ENCODE assay signal across 13 mouse cellular contexts in genomic region chr19:21883053-21883452, GRCm38 (mm10).
A peak's percentile ranks its signal among the peaks of the same experiment; 100 is the strongest.
DNase-seq lines count a peak whose midpoint lies in the region; ATAC-seq lines count a peak whose summit lies in the region.
"Had no signal": no experiment of that assay in that cellular context is flagged by ENCODE, and none has a peak within 500 bp of the region (broad histone marks: within the 10 kb centered on the region; RNA-seq: fewer than 3 reads in every experiment).

No protein-coding gene starts in this region.

- intact Hi-C loops in heart, postnatal 14 days (cut with DNase I) = loop anchor here (2.0 kb wide), 1 partner anchor 30 kb away; no protein-coding TSS in a partner anchor

- no peaks in the 10 kb centered on the region for H3K27me3 ChIP-seq in heart, embryonic 13.5 days (replicated peaks)
- H3K27me3 ChIP-seq in lung, embryonic 15.5 days = no peaks in the 10 kb centered on the region
- H3K27me3 ChIP-seq in limb, embryonic 15.5 days = no peaks in the 10 kb centered on the region

- ATAC-seq in heart, embryonic 13.5 days (ENCODE audit: extremely low read depth, insufficient number of reproducible peaks, low FRiP score, low TSS enrichment) = no peak
- ATAC-seq in lung, embryonic 15.5 days (ENCODE audit: borderline replicate concordance, extremely low read depth, low FRiP score, low TSS enrichment) = no peak
- ATAC-seq in limb, embryonic 15.5 days (ENCODE audit: insufficient number of reproducible peaks, low FRiP score, low TSS enrichment, low read depth) = no peak
- no peak for ATAC-seq in CD4-positive, CD25-positive, alpha-beta regulatory T cell, adult 4 months

- H3K4me3 ChIP-seq in heart, embryonic 13.5 days = no peak overlapping the region
- no peak overlapping the region for H3K4me3 ChIP-seq in lung, embryonic 15.5 days
- no peak overlapping the region for H3K4me3 ChIP-seq in brown adipose tissue, adult 24 weeks (ENCODE audit: insufficient read depth, low read depth, low read length)
- no peak overlapping the region for H3K4me3 ChIP-seq in limb, embryonic 15.5 days

- DNase-seq in heart, postnatal 14 days = no peak
- no peak for DNase-seq in lung, postnatal 36 days
- DNase-seq: adrenal gland, postnatal 14 days; layer of hippocampus, postnatal 36 days; right cerebral cortex, adult 18-20 months; thymus, postnatal 14 days had no signal

- no peak overlapping the region for H3K9ac ChIP-seq in heart, embryonic 13.5 days
- no peak overlapping the region for H3K9ac ChIP-seq in lung, embryonic 15.5 days
- H3K9ac ChIP-seq in limb, embryonic 15.5 days = no peak overlapping the region
- H3K9ac ChIP-seq: hindbrain, embryonic 14.5 days; liver, embryonic 14.5 days had no signal

- H3K36me3 ChIP-seq in heart, embryonic 13.5 days = no peaks in the 10 kb centered on the region
- H3K36me3 ChIP-seq in lung, embryonic 15.5 days = no peaks in the 10 kb centered on the region
- H3K36me3 ChIP-seq in limb, embryonic 15.5 days = no peaks in the 10 kb centered on the region

- H3K27ac ChIP-seq in heart, embryonic 13.5 days (replicated peaks) = peak overlapping the region; percentile 96
- peak overlapping the region; percentile 68 for H3K27ac ChIP-seq in lung, embryonic 15.5 days
- H3K27ac ChIP-seq in brown adipose tissue, adult 24 weeks (replicated peaks; ENCODE audit: low read depth, low read length) = peak overlapping the region; percentile 89
- H3K27ac ChIP-seq in limb, embryonic 15.5 days = peak overlapping the region; percentile 69
- H3K27ac ChIP-seq: hindbrain, embryonic 14.5 days; liver, embryonic 14.5 days had no signal

- 54% methylated on average over 3 of the region's 3 CpGs for WGBS in heart, embryonic 13.5 days
- 47% methylated on average over 3 of the region's 3 CpGs for WGBS in lung, embryonic 15.5 days
- WGBS in limb, embryonic 15.5 days = 61% methylated on average over 3 of the region's 3 CpGs

- peaks cover 4% of the 10 kb centered on the region for H3K9me3 ChIP-seq in heart, embryonic 13.5 days
- H3K9me3 ChIP-seq in lung, embryonic 15.5 days = no peaks in the 10 kb centered on the region
- no peaks in the 10 kb centered on the region for H3K9me3 ChIP-seq in limb, embryonic 15.5 days

- peaks cover 42% of the 10 kb centered on the region for H3K4me1 ChIP-seq in heart, embryonic 13.5 days
- H3K4me1 ChIP-seq in lung, embryonic 15.5 days = peaks cover 16% of the 10 kb centered on the region
- H3K4me1 ChIP-seq in brown adipose tissue, adult 24 weeks (ENCODE audit: control insufficient read depth, insufficient read depth, insufficient read length, low read length) = peaks cover 11% of the 10 kb centered on the region; the same call in 1 of the 2 replicates
- H3K4me1 ChIP-seq in limb, embryonic 15.5 days = peaks cover 11% of the 10 kb centered on the region

- H3K4me2 ChIP-seq in heart, embryonic 13.5 days = peak overlapping the region; percentile 52
- no peak overlapping the region for H3K4me2 ChIP-seq in lung, embryonic 15.5 days
- no peak overlapping the region for H3K4me2 ChIP-seq in limb, embryonic 15.5 days
- H3K4me2 ChIP-seq: hindbrain, embryonic 14.5 days had no signal
